Mouse (Mus musculus) intestine, embryonic 14.5 days (tissue): ENCODE results near the gene Emb. TPM values are rescaled to one million over a fixed set of nuclear protein-coding genes. Genes with fewer than 3 reads are reported as not detected.

ENCODE experiments used
- ATAC-seq: fragments of 200-750 bp; cut with Nextera tagmentation; replicated peaks from 2 replicates; pipeline ENCODE4 v1.8.0; 2017; ENCODE audit warnings: low read depth, moderate number of reproducible peaks, moderate TSS enrichment, moderate library complexity; ENCODE audit not compliant: low FRiP score, low TSS enrichment
- DNase-seq: peaks from one replicate; pipeline ENCODE4 v3.0.0-alpha.2; 2018; ENCODE audit warnings: low spot score
- H3K27ac ChIP-seq: fragments of 300-500 bp; sonication (generic); 2 replicates; pipeline ENCODE4 v1.5.1; 2014; ENCODE audit warnings: low read depth, mild to moderate bottlenecking, control low read depth
- H3K27me3 ChIP-seq: fragments of 300-500 bp; sonication (generic); replicated peaks from 2 replicates; pipeline ENCODE4 v1.6.1; 2014; ENCODE audit warnings: low read length, control low read depth; ENCODE audit not compliant: control insufficient read depth, insufficient read depth
- H3K36me3 ChIP-seq: fragments of 300-500 bp; sonication (generic); 2 replicates; pipeline ENCODE4 v1.6.1; 2014; ENCODE audit warnings: low read length, control low read depth; ENCODE audit not compliant: control insufficient read depth, insufficient read depth
- H3K4me1 ChIP-seq: fragments of 300-500 bp; sonication (generic); replicated peaks from 2 replicates; pipeline ENCODE4 v1.6.1; 2014; ENCODE audit warnings: low read length, control low read depth, mixed read lengths; ENCODE audit not compliant: control insufficient read depth, insufficient read depth
- H3K4me2 ChIP-seq: fragments of 300-500 bp; sonication (generic); 2 replicates; pipeline ENCODE4 v1.6.1; 2014; ENCODE audit warnings: low read length
- H3K4me3 ChIP-seq: fragments of 300-500 bp; sonication (generic); 2 replicates; pipeline ENCODE4 v1.5.1; 2014; ENCODE audit warnings: low read depth, low read length, control low read depth, mixed read lengths
- H3K9ac ChIP-seq: fragments of 300-500 bp; sonication (generic); 2 replicates; pipeline ENCODE4 v1.6.1; 2014; ENCODE audit warnings: mild to moderate bottlenecking, low read length
- H3K9me3 ChIP-seq: fragments of 300-500 bp; sonication (generic); 2 replicates; pipeline ENCODE4 v1.6.1; 2016; ENCODE audit warnings: low read length, control low read depth; ENCODE audit not compliant: control insufficient read depth
- WGBS: fragments of 180-500 bp; shearing (Covaris S2); extraction: QIAGEN DNeasy Blood & Tissue Kit; methylation state at CpG from one replicate; pipeline ENCODE4 v1.1.7; 2014; 5-methylcytosine and 5-hydroxymethylcytosine counted together
- polyA plus RNA-seq: library from polyadenylated mRNA; unstranded; fragments of >200 nt; fragmentation: Nextera tagmentation; extraction: Ambion mirVana; gene quantifications from 2 replicates; pipeline ENCODE4 v1.2.1, GENCODE M21; 2014

The Emb gene
- polyA plus RNA-seq, 1 experiment from 2014 or later = 11.3 TPM

DNA sequence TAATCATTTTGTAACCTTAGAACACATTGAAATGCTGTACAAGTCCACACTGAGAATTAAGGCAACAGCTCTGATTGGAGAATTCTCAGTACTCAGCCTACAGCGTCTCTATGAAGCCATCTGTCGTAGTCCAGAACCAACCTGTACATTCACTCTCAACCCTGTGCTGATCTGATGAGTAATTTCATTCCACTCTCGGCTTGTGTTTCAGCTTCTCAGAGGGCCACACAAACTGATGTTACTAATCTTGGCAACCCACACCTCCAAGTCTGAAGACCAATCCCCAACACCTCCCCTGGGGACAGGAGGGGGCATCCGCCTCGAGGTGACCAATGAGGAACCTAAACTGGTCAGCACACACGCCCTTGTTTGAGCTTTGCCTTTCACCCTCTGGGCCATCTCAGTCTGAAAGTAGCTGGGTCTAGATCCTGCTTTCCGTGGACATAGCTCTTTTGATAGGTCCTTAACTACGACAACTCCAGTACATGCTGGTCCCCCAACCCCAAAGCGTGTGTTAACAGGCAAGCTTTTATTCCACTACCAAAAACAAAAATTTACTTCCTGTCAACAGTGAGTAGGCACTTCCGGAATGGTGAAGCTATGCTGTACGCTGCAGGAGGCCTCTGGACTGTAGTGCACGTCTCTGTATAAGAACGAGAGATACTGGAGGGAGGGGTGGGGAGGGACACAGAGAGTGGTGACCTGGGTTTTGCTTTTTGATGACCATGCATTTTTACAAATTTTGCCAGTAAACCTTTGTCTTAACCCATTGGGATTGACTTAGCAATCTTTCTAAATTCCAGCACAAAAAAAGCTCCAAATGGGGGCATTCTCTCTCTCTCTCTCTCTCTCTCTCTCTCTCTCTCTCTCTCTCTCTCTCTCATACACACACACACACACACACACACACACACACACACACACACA, 12.5 kb upstream of the Emb start:
- H3K4me1 ChIP-seq = no peaks in the 10 kb centered on the region
- no peak for DNase-seq
- no peak for ATAC-seq
- no peak overlapping the region for H3K27ac ChIP-seq
- no peak overlapping the region for H3K9ac ChIP-seq
- WGBS = 80% methylated on average over 13 of the region's 13 CpGs
- no peak overlapping the region for H3K4me3 ChIP-seq
- no peaks in the 10 kb centered on the region for H3K9me3 ChIP-seq
- H3K36me3 ChIP-seq = no peaks in the 10 kb centered on the region
- H3K4me2 ChIP-seq = no peak overlapping the region
- no peaks in the 10 kb centered on the region for H3K27me3 ChIP-seq

DNA sequence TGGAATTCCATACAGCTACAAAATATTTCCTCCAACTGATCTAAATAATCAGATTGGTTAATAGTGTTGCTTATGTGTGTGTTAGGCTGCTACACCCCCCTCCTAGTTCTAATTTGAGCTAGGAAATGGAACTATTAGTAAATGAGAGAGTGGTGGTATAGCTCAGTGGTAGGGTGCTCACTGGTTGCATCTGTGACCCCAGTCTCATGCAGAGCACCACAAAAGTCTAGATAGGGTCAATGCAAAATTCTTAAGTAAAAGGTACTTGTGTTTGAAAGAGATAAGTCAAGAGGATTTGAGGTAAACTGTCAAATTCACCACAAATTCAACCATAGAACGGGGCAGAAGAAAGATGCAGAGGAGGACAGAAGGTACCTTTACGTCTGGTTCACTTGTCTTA, 10.7 kb upstream of the Emb start:
- Histone ChIP-seq H3K9ac (no peak overlapping the region), H3K4me1 (no peaks in the 10 kb centered on the region), H3K36me3 (no peaks in the 10 kb centered on the region), H3K4me2 (no peak overlapping the region), H3K27ac (no peak overlapping the region), H3K4me3 (no peak overlapping the region), H3K27me3 (no peaks in the 10 kb centered on the region), H3K9me3 (no peaks in the 10 kb centered on the region)
- WGBS = 91% methylated on average over 2 of the region's 2 CpGs
- DNase-seq (no peak), ATAC-seq (no peak)

DNA sequence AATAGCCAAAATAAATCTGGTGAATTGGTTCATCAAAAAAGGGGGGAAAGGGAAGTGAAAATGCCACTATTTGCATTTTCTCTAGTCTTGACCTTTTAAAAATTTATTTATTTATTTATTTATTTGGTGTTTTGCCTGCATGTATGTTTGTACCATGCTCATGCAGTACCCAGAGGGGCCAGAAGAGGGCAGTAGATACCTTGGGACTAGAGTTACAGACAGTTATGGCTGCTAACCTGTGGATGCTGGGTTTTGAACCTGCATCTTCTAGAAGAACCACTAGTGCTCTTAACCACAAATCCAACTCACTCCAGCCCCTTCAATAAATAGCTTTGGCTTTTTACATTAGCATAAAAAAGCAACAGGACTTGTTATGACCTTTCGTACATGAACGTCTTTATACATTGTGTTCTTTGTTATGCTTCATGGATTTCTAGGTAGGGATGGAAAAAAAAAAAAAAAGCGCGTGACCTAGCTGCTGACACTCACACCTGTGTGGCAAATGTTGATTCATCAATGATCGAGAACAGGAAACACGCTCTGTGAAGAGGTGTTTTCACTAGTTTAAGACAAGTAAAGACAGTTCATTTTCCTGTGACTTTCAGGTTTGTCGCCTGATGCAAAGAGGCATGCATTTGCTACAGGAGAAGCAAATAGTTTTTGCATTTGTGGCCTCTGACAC, 9.8 kb upstream of the Emb start:
- no peak for ATAC-seq
- Histone ChIP-seq H3K27ac (no peak overlapping the region), H3K36me3 (no peaks in the 10 kb centered on the region), H3K9ac (no peak overlapping the region), H3K9me3 (no peaks in the 10 kb centered on the region), H3K4me2 (no peak overlapping the region), H3K4me1 (no peaks in the 10 kb centered on the region), H3K27me3 (no peaks in the 10 kb centered on the region), H3K4me3 (no peak overlapping the region)
- DNase-seq = peak; percentile 83
- 89% methylated on average over 7 of the region's 7 CpGs for WGBS

DNA sequence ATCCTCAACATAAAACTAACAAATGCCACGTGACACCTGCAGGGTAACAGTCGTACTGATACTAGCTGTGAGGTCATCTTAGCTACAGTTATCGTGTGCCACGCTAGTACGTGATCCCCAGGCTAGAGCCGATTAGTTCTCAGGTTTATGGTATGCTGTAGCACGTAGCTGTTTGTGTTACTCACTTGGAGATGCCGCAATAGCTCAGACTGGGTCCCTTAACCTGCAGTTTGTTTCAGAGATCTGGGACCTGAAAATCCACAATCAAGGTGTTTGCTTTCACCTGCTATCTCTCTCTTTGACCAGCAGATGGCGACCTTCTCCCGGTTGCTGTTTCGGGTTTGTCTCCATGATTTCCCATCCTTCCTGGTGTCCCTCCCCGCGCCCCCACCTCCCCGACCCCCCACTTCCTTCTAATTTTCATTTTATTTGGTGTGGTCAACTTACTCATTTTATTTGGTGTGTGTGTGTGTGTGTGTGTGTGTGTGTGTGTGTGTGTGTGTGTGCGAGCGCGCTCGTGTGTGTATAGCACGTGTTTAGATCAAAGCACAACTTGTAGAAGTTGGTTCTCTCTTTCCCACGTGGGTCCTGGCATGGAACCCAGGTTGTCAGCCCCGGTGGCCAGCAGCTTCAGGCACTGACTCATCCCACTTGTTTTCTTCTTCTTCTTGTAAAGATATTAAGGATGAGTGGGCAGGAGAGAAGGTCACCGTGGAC, 5.4 kb upstream of the Emb start:
- Histone ChIP-seq H3K4me2 (no peak overlapping the region), H3K4me1 (no peaks in the 10 kb centered on the region), H3K36me3 (no peaks in the 10 kb centered on the region), H3K27me3 (no peaks in the 10 kb centered on the region), H3K27ac (no peak overlapping the region), H3K9me3 (no peaks in the 10 kb centered on the region), H3K9ac (no peak overlapping the region), H3K4me3 (no peak overlapping the region)
- ATAC-seq (peak; percentile 40; the same call in 1 of the 2 replicates), DNase-seq (peak; percentile 56)
- WGBS = 45% methylated on average over 22 of the region's 22 CpGs

DNA sequence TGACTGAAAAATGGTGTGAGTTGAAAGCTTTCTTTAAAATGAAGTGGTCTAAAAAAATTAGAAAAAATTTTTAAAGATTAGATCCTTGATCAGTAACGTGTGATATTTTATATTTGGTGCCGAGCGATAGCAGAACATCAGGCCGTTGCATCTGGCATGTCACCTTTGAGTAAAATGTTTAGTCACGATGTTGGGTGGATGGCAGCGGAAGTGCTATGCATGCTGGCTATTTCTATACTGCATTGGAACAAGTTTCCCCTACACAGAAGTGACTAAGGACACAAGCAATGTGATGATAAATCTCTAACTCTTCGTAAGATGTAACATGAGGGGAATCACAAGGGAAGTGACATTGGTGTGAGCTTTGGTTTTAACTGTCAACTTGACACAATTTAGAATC, 3.7 kb upstream of the Emb start:
- WGBS = 94% methylated on average over 7 of the region's 7 CpGs
- Histone ChIP-seq H3K9ac (no peak overlapping the region), H3K27ac (no peak overlapping the region), H3K4me2 (no peak overlapping the region), H3K36me3 (no peaks in the 10 kb centered on the region), H3K4me1 (no peaks in the 10 kb centered on the region), H3K27me3 (no peaks in the 10 kb centered on the region), H3K4me3 (no peak overlapping the region), H3K9me3 (no peaks in the 10 kb centered on the region)
- no peak for ATAC-seq
- no peak for DNase-seq

DNA sequence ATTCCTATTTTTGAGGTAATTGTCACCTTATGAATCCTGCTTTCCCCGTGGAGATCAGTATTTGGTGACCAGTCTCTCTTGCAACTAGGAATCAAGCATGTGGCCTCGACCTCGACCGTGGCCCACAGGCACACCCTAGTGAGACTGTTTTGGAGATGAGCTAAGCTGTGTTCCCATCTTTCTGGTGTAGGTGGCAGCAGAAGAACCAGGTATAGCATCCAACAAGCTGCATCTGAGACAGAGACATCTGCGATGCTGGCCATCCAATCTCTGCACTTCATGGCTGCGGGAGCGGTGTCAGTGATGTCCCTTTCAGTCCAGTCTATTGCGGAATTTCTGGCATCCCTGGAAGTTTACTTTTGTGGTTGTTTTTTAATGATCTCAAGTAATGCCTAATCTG, 2.3 kb upstream of the Emb start:
- ATAC-seq = no peak
- H3K9me3 ChIP-seq = no peaks in the 10 kb centered on the region
- 89% methylated on average over 8 of the region's 8 CpGs for WGBS
- H3K9ac ChIP-seq = no peak overlapping the region
- H3K4me1 ChIP-seq = no peaks in the 10 kb centered on the region
- no peak overlapping the region for H3K27ac ChIP-seq
- H3K27me3 ChIP-seq = no peaks in the 10 kb centered on the region
- no peaks in the 10 kb centered on the region for H3K36me3 ChIP-seq
- H3K4me2 ChIP-seq = no peak overlapping the region
- no peak for DNase-seq
- no peak overlapping the region for H3K4me3 ChIP-seq

DNA sequence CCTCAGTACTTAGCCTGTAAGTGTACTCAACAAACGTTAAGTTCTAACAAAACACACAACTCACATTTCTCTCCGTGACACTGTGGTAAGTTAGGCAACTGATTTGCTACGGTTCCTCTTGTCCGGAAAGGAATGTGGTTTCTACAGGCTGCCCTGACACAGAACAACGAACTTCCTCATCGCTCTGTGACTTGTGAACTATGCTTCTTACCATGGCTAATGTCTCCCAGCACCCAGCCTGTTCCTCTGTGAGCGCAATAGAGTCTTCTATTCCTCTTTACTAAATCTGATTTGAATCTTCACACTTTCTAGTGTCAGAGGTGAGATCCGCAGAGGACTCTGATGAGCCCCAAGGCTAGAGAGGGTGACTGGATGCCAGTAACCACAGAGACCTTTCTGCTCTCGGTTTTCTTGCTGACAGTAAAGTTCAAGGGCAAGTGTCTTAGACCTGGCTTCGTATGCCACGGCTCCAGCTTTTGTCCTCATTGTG, 3.1 kb downstream of the Emb start:
- DNase-seq (no peak), ATAC-seq (no peak)
- Histone ChIP-seq H3K4me3 (no peak overlapping the region), H3K27me3 (no peaks in the 10 kb centered on the region), H3K9me3 (no peaks in the 10 kb centered on the region), H3K27ac (no peak overlapping the region), H3K36me3 (no peaks in the 10 kb centered on the region), H3K4me2 (no peak overlapping the region), H3K4me1 (no peaks in the 10 kb centered on the region), H3K9ac (no peak overlapping the region)
- 61% methylated on average over 11 of the region's 11 CpGs for WGBS

DNA sequence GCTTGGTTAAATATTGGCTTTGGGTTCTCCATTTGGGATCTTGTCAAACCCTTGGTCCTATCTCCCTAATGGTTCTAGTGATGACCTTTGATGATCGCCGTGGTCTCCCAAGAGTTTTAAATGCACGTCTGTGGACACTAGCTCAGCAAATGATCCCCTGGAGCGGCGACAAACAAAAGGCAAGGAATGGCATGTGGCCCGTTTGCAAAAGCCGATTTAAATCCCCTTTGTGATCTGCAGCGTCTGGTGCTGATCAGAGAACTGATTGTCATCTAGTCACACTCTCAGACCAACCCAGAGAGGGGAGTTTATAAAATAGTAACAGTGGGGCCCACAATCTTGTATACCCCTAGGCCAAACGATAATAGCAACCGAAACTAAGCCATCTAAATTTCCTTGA, 7.1 kb downstream of the Emb start:
- Histone ChIP-seq H3K9ac (no peak overlapping the region), H3K27me3 (peaks cover 11% of the 10 kb centered on the region; the same call in 1 of the 2 replicates), H3K4me3 (no peak overlapping the region), H3K9me3 (no peaks in the 10 kb centered on the region), H3K4me1 (0 out of 2 replicates have a peak, but pooled peaks cover 4% of the 10 kb centered on the region), H3K27ac (no peak overlapping the region), H3K4me2 (no peak overlapping the region), H3K36me3 (no peaks in the 10 kb centered on the region)
- DNase-seq = no peak
- no peak for ATAC-seq
- 19% methylated on average over 10 of the region's 10 CpGs for WGBS
